Mouse (Mus musculus): ENCODE measurements around the gene Ceacam19. TPM values are rescaled to one million over a fixed set of nuclear protein-coding genes. Genes with fewer than 3 reads are reported as not detected.

Ceacam19 gene
- polyA plus RNA-seq, 1 experiment from 2014 or later: not detected

GRCm38 (mm10) chr7:19844521-19845171, 43.1 kb downstream of the Ceacam19 start:
- WGBS: 61% methylated on average over 15 of the region's 15 CpGs
- H3K4me3 ChIP-seq (ENCODE audit: low read length): no peak overlapping the region
- H3K27ac ChIP-seq (ENCODE audit: low read length): no peak overlapping the region
- no peak for ATAC-seq
- no peaks in the 10 kb centered on the region for H3K36me3 ChIP-seq (ENCODE audit: control insufficient read depth, insufficient read depth, low read length)
- H3K9me3 ChIP-seq (ENCODE audit: control insufficient read depth, low read length): no peaks in the 10 kb centered on the region
- peaks cover 8% of the 10 kb centered on the region; the same call in 1 of the 2 replicates for H3K4me1 ChIP-seq (ENCODE audit: control insufficient read depth, insufficient read depth, low read length)
- no peak overlapping the region for H3K4me2 ChIP-seq (ENCODE audit: low read depth, low read length)
- no peaks in the 10 kb centered on the region; the same call in 1 of the 2 replicates for H3K27me3 ChIP-seq (replicated peaks; ENCODE audit: control insufficient read depth, insufficient read depth, low read length)
- H3K9ac ChIP-seq (ENCODE audit: low read depth, low read length): no peak overlapping the region

DNA sequence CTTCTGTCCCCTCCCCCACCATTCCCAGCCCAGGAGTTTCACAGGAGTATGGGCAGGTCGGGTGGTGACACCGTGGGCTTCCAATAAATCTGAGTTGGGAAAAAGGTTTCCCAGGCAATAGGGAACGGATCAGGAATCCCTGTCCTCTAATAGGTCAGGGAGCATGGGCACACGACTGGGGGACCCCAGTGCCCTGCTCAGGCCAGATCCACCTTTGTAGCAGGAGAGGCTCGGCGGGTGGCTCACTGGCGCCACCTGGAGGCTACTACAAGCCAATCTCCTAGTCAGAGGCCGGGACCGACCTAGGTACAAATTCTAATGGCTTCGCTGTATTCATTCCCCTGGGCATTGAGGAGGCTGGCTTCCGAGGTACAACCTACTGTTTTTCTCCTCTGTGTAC, 44.2 kb downstream of the Ceacam19 start:
- Histone ChIP-seq H3K4me3 (ENCODE audit: low read length) (no peak overlapping the region), H3K9ac (ENCODE audit: low read depth, low read length) (peak overlapping the region; percentile 47; the same call in 1 of the 2 replicates), H3K4me2 (ENCODE audit: low read depth, low read length) (peak overlapping the region; percentile 8), H3K4me1 (ENCODE audit: control insufficient read depth, insufficient read depth, low read length) (peaks cover 8% of the 10 kb centered on the region; the same call in 1 of the 2 replicates), H3K9me3 (ENCODE audit: control insufficient read depth, low read length) (no peaks in the 10 kb centered on the region), H3K27me3 (replicated peaks; ENCODE audit: control insufficient read depth, insufficient read depth, low read length) (no peaks in the 10 kb centered on the region; the same call in 1 of the 2 replicates), H3K27ac (ENCODE audit: low read length) (peak overlapping the region; percentile 47), H3K36me3 (ENCODE audit: control insufficient read depth, insufficient read depth, low read length) (no peaks in the 10 kb centered on the region)
- ATAC-seq: peak; percentile 79
- WGBS: 3% methylated on average over 11 of the region's 11 CpGs

DNA sequence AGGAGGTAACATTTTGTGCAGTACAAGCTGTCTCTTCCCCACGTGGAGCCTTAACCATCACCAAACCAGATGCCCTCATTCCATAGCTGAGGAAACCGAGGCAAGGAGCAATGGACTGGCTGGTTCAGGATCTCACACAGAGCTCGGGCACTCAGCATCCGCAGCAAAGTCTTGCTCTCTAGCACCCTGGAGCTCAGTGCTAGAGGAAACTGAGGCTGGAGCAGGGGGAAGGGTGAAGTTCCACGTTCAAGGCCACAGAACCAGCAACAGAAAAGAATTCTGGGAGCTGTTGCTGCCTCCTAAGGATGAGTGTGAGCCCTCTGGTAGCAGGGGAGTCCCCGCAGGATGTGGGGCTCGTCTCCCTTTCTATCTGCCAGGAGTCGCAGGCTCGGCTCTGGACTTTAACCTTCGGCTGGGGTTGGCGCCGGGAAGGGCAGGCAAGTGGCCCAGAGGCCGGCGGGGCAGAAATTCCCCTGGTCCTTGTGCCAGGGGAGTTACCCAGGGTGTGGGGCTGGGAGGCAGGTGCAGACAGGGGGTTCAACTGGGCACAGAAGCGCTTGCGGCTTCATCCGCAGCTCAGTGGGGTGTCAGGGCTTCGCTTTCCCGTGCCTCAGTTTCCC, 44.8 kb downstream of the Ceacam19 start:
- peak overlapping the region; percentile 47 for H3K27ac ChIP-seq (ENCODE audit: low read length)
- H3K4me2 ChIP-seq (ENCODE audit: low read depth, low read length): peak overlapping the region; percentile 8
- H3K4me3 ChIP-seq (ENCODE audit: low read length): no peak overlapping the region
- H3K27me3 ChIP-seq (replicated peaks; ENCODE audit: control insufficient read depth, insufficient read depth, low read length): no peaks in the 10 kb centered on the region; the same call in 1 of the 2 replicates
- H3K9ac ChIP-seq (ENCODE audit: low read depth, low read length): peak overlapping the region; percentile 47
- WGBS: 25% methylated on average over 19 of the region's 19 CpGs
- no peaks in the 10 kb centered on the region for H3K36me3 ChIP-seq (ENCODE audit: control insufficient read depth, insufficient read depth, low read length)
- peak; percentile 75 for ATAC-seq
- no peaks in the 10 kb centered on the region for H3K9me3 ChIP-seq (ENCODE audit: control insufficient read depth, low read length)
- peaks cover 8% of the 10 kb centered on the region; the same call in 1 of the 2 replicates for H3K4me1 ChIP-seq (ENCODE audit: control insufficient read depth, insufficient read depth, low read length)

GRCm38 (mm10) chr7:19841686-19842413, 45.9 kb downstream of the Ceacam19 start:
- 55% methylated on average over 21 of the region's 21 CpGs for WGBS
- H3K27me3 ChIP-seq (replicated peaks; ENCODE audit: control insufficient read depth, insufficient read depth, low read length): no peaks in the 10 kb centered on the region; the same call in 1 of the 2 replicates
- H3K4me1 ChIP-seq (ENCODE audit: control insufficient read depth, insufficient read depth, low read length): peaks cover 8% of the 10 kb centered on the region; the same call in 1 of the 2 replicates
- no peak overlapping the region for H3K4me2 ChIP-seq (ENCODE audit: low read depth, low read length)
- peak overlapping the region; percentile 75 for H3K27ac ChIP-seq (ENCODE audit: low read length)
- no peaks in the 10 kb centered on the region for H3K9me3 ChIP-seq (ENCODE audit: control insufficient read depth, low read length)
- no peak overlapping the region for H3K9ac ChIP-seq (ENCODE audit: low read depth, low read length)
- H3K4me3 ChIP-seq (ENCODE audit: low read length): no peak overlapping the region
- no peaks in the 10 kb centered on the region for H3K36me3 ChIP-seq (ENCODE audit: control insufficient read depth, insufficient read depth, low read length)
- ATAC-seq: peak; percentile 86

DNA sequence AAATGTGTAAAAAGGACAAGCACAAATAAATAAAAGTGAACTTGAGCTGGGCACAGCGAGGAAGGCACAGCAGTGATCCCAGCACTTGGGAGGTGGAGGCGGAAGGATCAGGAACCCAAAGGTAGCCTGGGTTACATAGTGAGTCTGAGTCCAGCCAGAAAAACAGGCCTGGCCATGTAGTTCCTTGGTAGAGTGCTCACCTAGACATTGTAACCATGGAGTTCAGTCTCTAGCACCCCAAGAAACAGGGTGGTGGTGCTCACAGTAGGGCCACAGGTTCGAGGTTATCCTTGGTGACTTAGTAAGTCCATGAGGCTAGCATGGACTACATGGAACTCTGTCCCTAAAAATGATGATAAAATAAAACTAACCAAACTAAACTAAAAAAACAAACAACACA, 46.8 kb downstream of the Ceacam19 start:
- Histone ChIP-seq H3K9ac (ENCODE audit: low read depth, low read length) (peak overlapping the region; percentile 12; the same call in 1 of the 2 replicates), H3K27ac (ENCODE audit: low read length) (peak overlapping the region; percentile 75), H3K9me3 (ENCODE audit: control insufficient read depth, low read length) (no peaks in the 10 kb centered on the region)

DNA sequence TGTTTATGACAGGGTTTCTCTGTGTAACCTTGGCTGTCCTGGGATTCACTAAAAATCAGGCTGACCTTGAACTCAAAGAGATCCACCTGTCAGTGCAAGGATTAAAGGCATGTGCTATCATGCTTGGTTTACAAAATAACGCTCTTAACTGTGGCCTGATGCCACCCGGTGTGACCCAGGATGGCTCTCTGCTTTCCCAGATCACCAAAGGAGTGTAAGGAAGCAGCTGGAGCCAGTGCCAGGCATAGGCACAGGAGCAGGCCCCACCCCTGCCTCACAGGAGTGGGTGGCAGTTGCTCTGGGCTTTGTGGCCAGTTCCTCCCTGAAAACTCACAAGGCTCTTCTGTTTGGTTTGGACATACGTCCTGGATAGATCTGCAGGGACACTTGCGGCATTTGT, 47.4 kb downstream of the Ceacam19 start:
- no peak for ATAC-seq
- 70% methylated on average over 4 of the region's 4 CpGs for WGBS
- Histone ChIP-seq H3K4me1 (ENCODE audit: control insufficient read depth, insufficient read depth, low read length) (peaks cover 8% of the 10 kb centered on the region; the same call in 1 of the 2 replicates), H3K4me2 (ENCODE audit: low read depth, low read length) (no peak overlapping the region), H3K36me3 (ENCODE audit: control insufficient read depth, insufficient read depth, low read length) (no peaks in the 10 kb centered on the region), H3K9me3 (ENCODE audit: control insufficient read depth, low read length) (no peaks in the 10 kb centered on the region), H3K4me3 (ENCODE audit: low read length) (no peak overlapping the region), H3K9ac (ENCODE audit: low read depth, low read length) (peak overlapping the region; percentile 12; the same call in 1 of the 2 replicates), H3K27me3 (replicated peaks; ENCODE audit: control insufficient read depth, insufficient read depth, low read length) (no peaks in the 10 kb centered on the region), H3K27ac (ENCODE audit: low read length) (peak overlapping the region; percentile 75)

More for the DNA sequence above, 46.8 kb downstream of the Ceacam19 start:
- peaks cover 8% of the 10 kb centered on the region; the same call in 1 of the 2 replicates for H3K4me1 ChIP-seq (ENCODE audit: control insufficient read depth, insufficient read depth, low read length)
- H3K36me3 ChIP-seq (ENCODE audit: control insufficient read depth, insufficient read depth, low read length): no peaks in the 10 kb centered on the region
- no peak overlapping the region for H3K4me3 ChIP-seq (ENCODE audit: low read length)
- ATAC-seq: no peak
- no peak overlapping the region for H3K4me2 ChIP-seq (ENCODE audit: low read depth, low read length)
- WGBS: 88% methylated on average over 3 of the region's 3 CpGs
- H3K27me3 ChIP-seq (replicated peaks; ENCODE audit: control insufficient read depth, insufficient read depth, low read length): no peaks in the 10 kb centered on the region

DNA sequence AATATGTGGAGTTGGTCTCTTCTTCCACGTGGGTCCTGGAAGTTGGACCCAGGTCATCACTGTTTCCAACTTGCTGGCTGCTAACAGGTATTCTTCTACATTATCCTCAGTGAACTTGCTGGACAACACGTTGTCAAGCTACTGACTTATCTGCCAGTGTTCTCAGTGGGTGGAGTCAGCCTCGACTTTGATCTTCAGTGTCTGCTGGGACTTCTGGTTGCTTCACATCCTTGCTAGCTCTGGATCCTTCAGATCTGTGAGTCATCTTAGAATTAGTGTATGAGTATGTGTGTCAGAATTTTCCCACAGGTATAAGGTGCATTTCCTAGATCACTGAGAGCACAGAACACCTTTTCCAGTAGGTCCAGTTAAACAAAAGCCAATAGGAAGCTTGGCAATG, 50.9 kb downstream of the Ceacam19 start:
- Histone ChIP-seq H3K4me1 (ENCODE audit: control insufficient read depth, insufficient read depth, low read length) (0 out of 2 replicates have a peak, but pooled peaks cover under 1% of the 10 kb centered on the region), H3K36me3 (ENCODE audit: control insufficient read depth, insufficient read depth, low read length) (no peaks in the 10 kb centered on the region), H3K27ac (ENCODE audit: low read length) (0 out of 2 replicates have a peak overlapping the region, but pooled peaks have one; percentile 21), H3K27me3 (replicated peaks; ENCODE audit: control insufficient read depth, insufficient read depth, low read length) (no peaks in the 10 kb centered on the region), H3K9me3 (ENCODE audit: control insufficient read depth, low read length) (no peaks in the 10 kb centered on the region), H3K4me2 (ENCODE audit: low read depth, low read length) (no peak overlapping the region), H3K4me3 (ENCODE audit: low read length) (no peak overlapping the region), H3K9ac (ENCODE audit: low read depth, low read length) (no peak overlapping the region)
- WGBS: 52% methylated on average over 3 of the region's 3 CpGs
- ATAC-seq: peak; percentile 68

GRCm38 (mm10) chr7:19834055-19834454, 53.7 kb downstream of the Ceacam19 start:
- peaks cover 3% of the 10 kb centered on the region; the same call in 1 of the 2 replicates for H3K9me3 ChIP-seq (ENCODE audit: control insufficient read depth, low read length)
- no peak overlapping the region for H3K27ac ChIP-seq (ENCODE audit: low read length)
- ATAC-seq: no peak
- no peaks in the 10 kb centered on the region for H3K36me3 ChIP-seq (ENCODE audit: control insufficient read depth, insufficient read depth, low read length)
- no peaks in the 10 kb centered on the region for H3K27me3 ChIP-seq (replicated peaks; ENCODE audit: control insufficient read depth, insufficient read depth, low read length)
- peaks cover 21% of the 10 kb centered on the region for H3K4me1 ChIP-seq (ENCODE audit: control insufficient read depth, insufficient read depth, low read length)
- 69% methylated on average over 3 of the region's 3 CpGs for WGBS
- no peak overlapping the region for H3K9ac ChIP-seq (ENCODE audit: low read depth, low read length)
- no peak overlapping the region for H3K4me2 ChIP-seq (ENCODE audit: low read depth, low read length)
- no peak overlapping the region for H3K4me3 ChIP-seq (ENCODE audit: low read length)

- no peak overlapping the region for H3K4me2 ChIP-seq (ENCODE audit: low read depth, low read length)
- WGBS: 36% methylated on average over 9 of the region's 9 CpGs
- H3K27ac ChIP-seq (ENCODE audit: low read length): no peak overlapping the region; the same call in 1 of the 2 replicates
- peak; percentile 31 for ATAC-seq
- H3K27me3 ChIP-seq (replicated peaks; ENCODE audit: control insufficient read depth, insufficient read depth, low read length): no peaks in the 10 kb centered on the region
- H3K36me3 ChIP-seq (ENCODE audit: control insufficient read depth, insufficient read depth, low read length): no peaks in the 10 kb centered on the region
- peaks cover 3% of the 10 kb centered on the region; the same call in 1 of the 2 replicates for H3K9me3 ChIP-seq (ENCODE audit: control insufficient read depth, low read length)
- H3K4me3 ChIP-seq (ENCODE audit: low read length): no peak overlapping the region
- peaks cover 24% of the 10 kb centered on the region for H3K4me1 ChIP-seq (ENCODE audit: control insufficient read depth, insufficient read depth, low read length)
- H3K9ac ChIP-seq (ENCODE audit: low read depth, low read length): no peak overlapping the region
Observed at GRCm38 (mm10) chr7:19831837-19832236, 55.9 kb downstream of the Ceacam19 start.
